Mouse (Mus musculus) hindbrain, embryonic 12.5 days (tissue): ENCODE results near the gene Fgf5. TPM values are rescaled to one million over a fixed set of nuclear protein-coding genes. Genes with fewer than 3 reads are reported as not detected.
A peak's percentile ranks its signal among the peaks of the same experiment; 100 is the strongest.

Experiments
- ATAC-seq: fragments of 200-750 bp; cut with Nextera tagmentation; 2 replicates; pipeline ENCODE4 v1.8.0; 2017; ENCODE audit warnings: moderate TSS enrichment; ENCODE audit not compliant: low FRiP score
- H3K27ac ChIP-seq: fragments of 300-500 bp; sonication (generic); 2 replicates; pipeline ENCODE4 v1.5.1; 2016; ENCODE audit warnings: mild to moderate bottlenecking
- H3K27me3 ChIP-seq: fragments of 300-500 bp; sonication (generic); 2 replicates; pipeline ENCODE4 v1.6.1; 2016; ENCODE audit warnings: mild to moderate bottlenecking
- H3K36me3 ChIP-seq: fragments of 300-500 bp; sonication (generic); 2 replicates; pipeline ENCODE4 v1.6.1; 2016; ENCODE audit warnings: mild to moderate bottlenecking
- H3K4me1 ChIP-seq: fragments of 300-500 bp; sonication (generic); 2 replicates; pipeline ENCODE4 v1.6.1; 2016
- H3K4me2 ChIP-seq: fragments of 300-500 bp; sonication (generic); replicated peaks from 2 replicates; pipeline ENCODE4 v1.6.1; 2016; ENCODE audit warnings: mild to moderate bottlenecking
- H3K4me3 ChIP-seq: fragments of 300-500 bp; sonication (generic); 2 replicates; pipeline ENCODE4 v1.5.1; 2016; ENCODE audit warnings: mild to moderate bottlenecking
- H3K9ac ChIP-seq: fragments of 300-500 bp; sonication (generic); 2 replicates; pipeline ENCODE4 v1.6.1; 2016; ENCODE audit warnings: mild to moderate bottlenecking, moderate library complexity
- H3K9me3 ChIP-seq: fragments of 300-500 bp; sonication (generic); replicated peaks from 2 replicates; pipeline ENCODE4 v1.6.1; 2016; ENCODE audit warnings: mild to moderate bottlenecking
- WGBS: fragments of 180-500 bp; shearing (Covaris S2); methylation state at CpG from one replicate; pipeline ENCODE4 v1.1.7; 2016; 5-methylcytosine and 5-hydroxymethylcytosine counted together
- polyA plus RNA-seq: library from polyadenylated mRNA; unstranded; fragments of >200 nt; fragmentation: Nextera tagmentation; extraction: Ambion mirVana; gene quantifications from 2 replicates; pipeline ENCODE4 v1.2.1, GENCODE M21; 2016

Gene Fgf5
- 0.75 and 1.2 TPM in 2 replicates for polyA plus RNA-seq

DNA sequence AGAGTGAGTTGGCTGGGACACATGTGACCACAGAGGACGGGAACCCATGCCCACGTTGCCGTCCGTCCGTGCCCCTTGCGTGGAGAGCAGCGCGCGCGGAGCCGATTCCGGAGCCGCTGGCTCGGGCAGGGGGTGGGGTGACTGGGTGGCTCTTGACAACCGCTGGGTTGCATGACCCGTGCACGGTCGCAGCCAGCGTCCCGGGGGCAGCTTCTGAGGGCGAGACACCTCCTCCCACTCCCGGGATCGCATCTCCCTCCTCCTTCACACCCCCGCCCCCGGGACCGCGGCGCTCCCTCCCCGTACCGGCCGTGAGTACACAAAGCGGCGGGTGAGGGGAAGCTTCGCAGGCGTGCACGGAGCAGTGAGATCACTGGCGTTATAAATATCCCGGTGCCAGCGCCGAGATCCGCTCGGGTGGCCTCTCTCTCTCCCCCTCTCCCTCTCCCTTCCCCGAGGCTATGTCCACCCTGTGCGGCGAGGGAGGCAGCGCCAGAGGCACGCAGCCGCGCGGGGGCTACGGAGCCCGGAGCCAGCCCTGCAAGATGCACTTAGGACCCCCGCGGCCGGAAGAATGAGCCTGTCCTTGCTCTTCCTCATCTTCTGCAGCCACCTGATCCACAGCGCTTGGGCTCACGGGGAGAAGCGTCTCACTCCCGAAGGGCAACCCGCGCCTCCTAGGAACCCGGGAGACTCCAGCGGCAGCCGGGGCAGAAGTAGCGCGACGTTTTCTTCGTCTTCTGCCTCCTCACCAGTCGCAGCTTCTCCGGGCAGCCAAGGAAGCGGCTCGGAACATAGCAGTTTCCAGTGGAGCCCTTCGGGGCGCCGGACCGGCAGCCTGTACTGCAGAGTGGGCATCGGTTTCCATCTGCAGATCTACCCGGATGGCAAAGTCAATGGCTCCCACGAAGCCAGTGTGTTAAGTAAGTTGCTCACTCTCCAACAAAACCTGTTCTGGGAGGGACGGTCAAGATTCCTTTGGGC lies at the start of gene Fgf5:
Gene Fgf5 (plus strand): TSS at position 347 of the 984 bp plus-strand sequence.
- H3K27me3 ChIP-seq = peaks cover 66% of the 10 kb centered on the region

DNA sequence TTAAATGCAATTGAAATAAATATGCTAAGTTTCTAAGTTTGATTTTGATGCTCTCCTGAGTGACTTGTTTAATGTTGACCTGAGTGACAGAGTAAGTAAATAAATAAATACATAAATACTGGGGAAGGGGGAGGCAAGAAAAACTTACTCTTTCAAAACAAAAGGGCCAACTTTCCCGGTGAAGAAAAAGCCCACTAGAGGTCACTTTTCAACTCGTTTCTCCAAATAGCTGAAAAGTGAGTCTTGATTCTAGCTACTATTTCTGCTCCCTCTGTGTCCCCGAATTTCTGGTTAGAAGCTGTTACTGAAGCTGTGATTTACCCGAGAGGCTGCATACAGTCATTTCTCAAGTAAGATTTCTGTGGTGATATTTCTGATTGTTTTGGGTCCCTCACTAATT lies 41.5 kb upstream of the Fgf5 start:
- WGBS = 74% methylated on average over 4 of the region's 4 CpGs
- no peak overlapping the region for H3K4me3 ChIP-seq

More for the DNA sequence above, at the start of gene Fgf5:
- Histone ChIP-seq H3K9me3 (no peaks in the 10 kb centered on the region), H3K4me1 (peaks cover 17% of the 10 kb centered on the region; the same call in 1 of the 2 replicates), H3K4me2 (peak within 1 kb of the TSS; percentile 85), H3K27ac (no peak within 1 kb of the TSS), H3K36me3 (no peaks in the 10 kb centered on the region), H3K4me3 (peak within 1 kb of the TSS; percentile 60), H3K9ac (peak within 1 kb of the TSS; percentile 57)
- ATAC-seq = peak; percentile 87
- WGBS = under 1% methylated on average over 79 of the region's 80 CpGs

DNA sequence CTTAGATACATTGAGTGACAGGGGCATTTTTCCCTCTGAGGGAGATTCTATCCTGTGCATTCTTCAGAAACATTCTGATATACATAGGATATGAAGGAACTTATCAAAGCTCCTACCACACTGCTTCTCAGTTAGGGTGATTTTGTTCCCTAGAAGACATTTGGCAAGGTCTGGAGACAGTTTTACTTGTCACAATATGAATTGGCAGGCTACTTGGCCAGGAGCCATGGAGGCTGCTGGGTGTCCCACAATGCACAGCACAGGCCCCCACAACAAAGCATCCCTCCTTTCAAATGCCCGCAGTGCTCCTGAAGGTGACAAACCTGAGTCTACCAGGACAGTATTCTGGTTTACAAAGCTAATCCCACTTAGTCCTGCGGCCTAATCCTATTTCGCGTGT lies 32.0 kb upstream of the Fgf5 start:
- Histone ChIP-seq H3K9me3 (no peaks in the 10 kb centered on the region), H3K36me3 (no peaks in the 10 kb centered on the region), H3K27ac (no peak overlapping the region), H3K4me1 (no peaks in the 10 kb centered on the region), H3K4me2 (no peak overlapping the region), H3K9ac (no peak overlapping the region), H3K4me3 (no peak overlapping the region), H3K27me3 (no peaks in the 10 kb centered on the region)
- 86% methylated on average over 4 of the region's 4 CpGs for WGBS
- ATAC-seq = no peak

More for the DNA sequence above, 41.5 kb upstream of the Fgf5 start:
- Histone ChIP-seq H3K36me3 (no peaks in the 10 kb centered on the region), H3K9ac (no peak overlapping the region), H3K27ac (no peak overlapping the region), H3K4me1 (no peaks in the 10 kb centered on the region), H3K9me3 (no peaks in the 10 kb centered on the region), H3K27me3 (no peaks in the 10 kb centered on the region), H3K4me2 (no peak overlapping the region)
- ATAC-seq = no peak

DNA sequence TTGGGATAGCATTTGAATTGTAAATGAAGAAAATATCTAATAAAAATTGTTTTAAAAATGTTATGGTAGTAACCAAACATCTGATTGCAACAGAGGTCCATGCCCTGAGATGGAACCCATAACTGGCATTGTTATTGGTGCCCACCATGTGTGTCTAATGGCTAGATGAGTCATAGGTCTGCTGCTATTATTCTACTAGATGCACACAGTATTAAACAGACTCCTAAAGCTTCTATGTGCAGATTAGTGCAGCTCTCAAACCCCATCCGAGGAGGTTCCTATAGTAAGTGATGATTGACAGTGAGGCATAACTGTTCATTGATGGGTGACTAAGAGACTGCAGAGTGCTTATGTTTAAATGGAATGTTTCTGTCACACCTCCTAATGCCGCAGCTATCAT lies 27.3 kb upstream of the Fgf5 start:
- 84% methylated on average over 2 of the region's 2 CpGs for WGBS
- Histone ChIP-seq H3K9ac (no peak overlapping the region), H3K4me1 (no peaks in the 10 kb centered on the region), H3K27me3 (no peaks in the 10 kb centered on the region), H3K9me3 (no peaks in the 10 kb centered on the region), H3K4me2 (no peak overlapping the region), H3K4me3 (no peak overlapping the region), H3K27ac (no peak overlapping the region), H3K36me3 (no peaks in the 10 kb centered on the region)
- ATAC-seq = no peak

DNA sequence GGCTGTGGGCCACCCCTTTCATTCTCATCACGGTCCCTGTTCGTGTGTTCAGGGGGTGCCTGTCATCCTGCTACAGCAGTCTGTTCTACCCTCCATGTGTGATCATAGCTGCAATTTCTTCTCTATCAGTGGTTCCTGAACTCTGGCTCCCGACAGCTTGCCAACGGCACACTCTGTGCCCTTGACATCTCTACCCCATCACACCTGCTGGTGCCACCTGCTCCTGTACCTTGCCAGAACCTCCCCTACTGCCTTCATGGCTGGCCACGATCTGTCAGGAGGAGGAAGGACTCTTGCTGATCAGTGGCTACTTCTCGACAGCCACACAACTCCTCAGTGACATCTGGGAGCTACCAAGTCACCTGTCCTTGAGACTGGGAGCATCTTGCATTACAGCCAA lies 24.5 kb upstream of the Fgf5 start:
- Histone ChIP-seq H3K9ac (no peak overlapping the region), H3K4me1 (no peaks in the 10 kb centered on the region), H3K4me3 (no peak overlapping the region), H3K9me3 (no peaks in the 10 kb centered on the region), H3K4me2 (no peak overlapping the region), H3K27ac (no peak overlapping the region), H3K27me3 (no peaks in the 10 kb centered on the region), H3K36me3 (no peaks in the 10 kb centered on the region)
- WGBS = 86% methylated on average over 6 of the region's 6 CpGs
- ATAC-seq = no peak

DNA sequence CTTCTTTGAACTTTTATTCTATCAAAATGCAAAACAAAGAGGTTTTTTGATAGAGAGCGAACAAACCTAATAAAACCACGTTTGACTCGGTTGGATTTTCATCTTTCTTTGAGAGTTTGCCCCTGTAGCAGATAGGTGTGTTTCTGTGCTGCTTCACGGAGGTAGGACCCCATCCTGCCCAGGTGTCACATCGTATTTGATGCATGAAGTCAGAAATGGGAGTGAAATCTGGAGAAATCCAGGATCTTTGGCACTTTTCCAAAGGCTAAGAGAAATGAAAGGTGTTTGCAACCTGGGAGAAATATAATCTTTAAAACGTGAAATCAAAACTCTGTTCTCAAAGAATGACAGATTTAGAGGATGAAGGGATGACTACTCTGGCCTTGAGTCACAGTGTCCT lies 15.5 kb upstream of the Fgf5 start:
- no peaks in the 10 kb centered on the region for H3K4me1 ChIP-seq
- no peak for ATAC-seq
- no peaks in the 10 kb centered on the region for H3K27me3 ChIP-seq
- no peak overlapping the region for H3K4me2 ChIP-seq
- no peak overlapping the region for H3K27ac ChIP-seq
- no peaks in the 10 kb centered on the region for H3K9me3 ChIP-seq
- no peak overlapping the region for H3K9ac ChIP-seq
- no peak overlapping the region for H3K4me3 ChIP-seq
- no peaks in the 10 kb centered on the region for H3K36me3 ChIP-seq
- WGBS = 81% methylated on average over 6 of the region's 6 CpGs

DNA sequence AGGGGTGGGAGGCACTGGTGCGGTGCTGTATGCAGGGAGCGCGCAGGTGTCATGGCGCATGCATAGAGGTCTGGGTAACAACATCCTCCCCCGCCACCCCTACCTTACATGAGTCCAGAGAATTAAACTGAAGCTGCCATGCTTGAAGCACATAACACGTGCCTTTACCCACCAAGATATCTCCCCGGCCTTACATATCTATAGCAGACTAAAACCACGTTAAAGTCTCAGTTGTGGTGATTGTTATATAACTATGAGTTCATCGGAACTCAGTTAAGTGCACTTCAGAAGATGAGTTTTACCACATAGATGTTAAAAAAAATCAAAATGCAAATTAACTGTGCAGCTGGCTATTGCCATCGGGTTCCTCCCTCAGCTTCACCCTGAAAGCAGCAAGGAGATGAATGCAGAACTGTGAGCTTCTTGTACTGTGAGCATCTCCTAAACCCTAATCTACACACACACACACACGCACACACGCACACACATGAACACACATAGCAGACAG lies 12.6 kb upstream of the Fgf5 start:
- 93% methylated on average over 12 of the region's 12 CpGs for WGBS
- H3K4me1 ChIP-seq = no peaks in the 10 kb centered on the region

DNA sequence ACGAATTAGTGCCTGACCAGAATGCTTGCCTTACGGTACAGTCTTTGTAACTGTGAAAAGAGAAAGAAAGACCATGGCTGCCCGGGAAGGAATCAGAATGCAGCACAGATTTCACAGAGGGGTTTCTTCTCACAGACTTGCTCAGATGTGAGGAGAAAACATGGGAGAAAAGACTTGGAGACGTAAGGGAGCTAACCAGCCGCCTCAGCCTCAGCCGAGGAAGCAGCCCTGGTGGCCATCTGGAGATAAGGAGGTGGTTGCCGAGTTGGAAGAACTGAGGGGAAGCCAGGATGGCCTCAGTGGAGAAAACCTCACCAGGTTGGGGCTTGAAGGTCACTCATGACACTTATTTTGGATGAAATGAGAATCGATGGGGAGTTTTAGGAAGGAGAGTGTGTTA lies 8.7 kb upstream of the Fgf5 start:
- no peak for ATAC-seq
- Histone ChIP-seq H3K4me2 (no peak overlapping the region), H3K9ac (no peak overlapping the region), H3K4me3 (no peak overlapping the region), H3K36me3 (no peaks in the 10 kb centered on the region), H3K9me3 (no peaks in the 10 kb centered on the region), H3K4me1 (no peaks in the 10 kb centered on the region), H3K27me3 (0 out of 2 replicates have a peak, but pooled peaks cover under 1% of the 10 kb centered on the region), H3K27ac (no peak overlapping the region)
- WGBS = 69% methylated on average over 8 of the region's 8 CpGs

More for the DNA sequence above, 12.6 kb upstream of the Fgf5 start:
- no peak overlapping the region for H3K9ac ChIP-seq
- no peaks in the 10 kb centered on the region for H3K27me3 ChIP-seq
- ATAC-seq = no peak
- H3K4me3 ChIP-seq = no peak overlapping the region
- no peaks in the 10 kb centered on the region for H3K36me3 ChIP-seq
- H3K4me2 ChIP-seq = no peak overlapping the region
- no peaks in the 10 kb centered on the region for H3K9me3 ChIP-seq
- H3K27ac ChIP-seq = no peak overlapping the region

DNA sequence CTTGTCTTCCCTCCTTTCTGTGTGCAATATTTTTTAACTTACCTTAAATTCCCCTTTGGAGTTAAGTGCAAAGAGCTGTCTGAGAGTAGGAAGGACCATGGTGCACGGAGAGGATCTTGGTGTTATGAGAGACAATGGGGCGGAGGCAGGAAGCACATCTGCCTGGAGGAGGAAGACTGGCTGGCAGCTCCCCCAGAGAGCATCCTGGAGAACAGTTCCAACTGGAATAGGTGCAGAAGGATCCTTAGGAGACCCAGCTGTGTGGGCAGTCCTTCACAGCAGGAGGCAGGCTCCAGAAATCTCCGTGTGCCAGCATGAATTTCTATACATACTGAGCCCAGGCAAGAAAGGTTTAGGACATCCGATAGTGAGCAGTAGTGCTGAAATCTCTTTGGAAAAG lies 8.0 kb upstream of the Fgf5 start:
- 36% methylated on average over 4 of the region's 4 CpGs for whole genome bisulfite sequencing
- no peak overlapping the region for H3K9ac ChIP-seq
- no peak overlapping the region for H3K27ac ChIP-seq

DNA sequence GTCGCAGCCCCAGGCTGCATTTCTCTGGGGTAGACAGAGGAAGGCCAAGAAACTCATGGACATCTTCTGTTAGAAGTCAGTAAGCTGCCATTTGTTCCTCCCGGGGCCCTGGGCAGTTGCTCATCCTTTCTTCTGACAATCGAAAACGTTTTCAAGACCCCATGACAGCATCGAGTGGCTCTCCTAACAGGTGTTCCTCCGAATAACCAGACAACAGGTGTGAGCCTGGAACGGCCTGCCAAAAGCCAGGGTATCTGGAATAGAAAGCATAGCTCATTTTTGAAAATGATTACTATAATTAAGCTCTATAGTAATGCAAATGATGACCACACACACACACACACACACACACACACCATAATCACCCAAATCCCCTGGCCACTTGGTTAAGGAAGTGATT lies 7.2 kb upstream of the Fgf5 start:
- WGBS = 76% methylated on average over 7 of the region's 7 CpGs
- Histone ChIP-seq H3K9me3 (no peaks in the 10 kb centered on the region), H3K4me3 (no peak overlapping the region), H3K4me1 (no peaks in the 10 kb centered on the region), H3K27me3 (peaks cover 12% of the 10 kb centered on the region), H3K9ac (no peak overlapping the region), H3K27ac (no peak overlapping the region), H3K4me2 (no peak overlapping the region), H3K36me3 (no peaks in the 10 kb centered on the region)
- ATAC-seq = no peak

More for the DNA sequence above, 8.0 kb upstream of the Fgf5 start:
- Histone ChIP-seq H3K4me3 (no peak overlapping the region), H3K9me3 (no peaks in the 10 kb centered on the region), H3K4me1 (no peaks in the 10 kb centered on the region), H3K4me2 (no peak overlapping the region), H3K27me3 (0 out of 2 replicates have a peak, but pooled peaks cover 5% of the 10 kb centered on the region), H3K36me3 (no peaks in the 10 kb centered on the region)
- no peak for ATAC-seq

DNA sequence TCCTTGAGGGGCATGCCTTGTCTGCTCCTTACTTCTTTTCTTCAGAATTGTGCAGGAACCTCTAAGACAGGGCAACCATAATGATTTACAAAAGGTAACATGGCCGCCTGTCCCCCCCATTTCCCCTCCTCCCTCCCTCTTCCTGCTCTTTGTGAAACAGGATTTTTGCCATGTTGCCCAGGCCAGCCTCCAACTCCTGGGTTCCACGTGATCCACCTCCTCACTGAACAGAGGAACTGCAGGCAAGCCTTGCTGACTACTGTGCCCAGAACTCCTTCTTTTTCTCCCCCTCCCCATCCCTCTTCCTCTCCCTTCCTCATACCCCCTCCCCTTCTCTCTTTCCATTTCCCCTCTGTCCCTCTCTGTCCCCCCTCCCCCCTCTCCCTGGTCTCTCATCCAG lies 6.5 kb upstream of the Fgf5 start:
- H3K4me1 ChIP-seq = no peaks in the 10 kb centered on the region
- no peak overlapping the region for H3K4me2 ChIP-seq
- no peaks in the 10 kb centered on the region for H3K9me3 ChIP-seq
- ATAC-seq = no peak
- peaks cover 18% of the 10 kb centered on the region for H3K27me3 ChIP-seq
- 67% methylated on average over 2 of the region's 2 CpGs for WGBS
- no peak overlapping the region for H3K4me3 ChIP-seq
- H3K36me3 ChIP-seq = no peaks in the 10 kb centered on the region
- no peak overlapping the region for H3K27ac ChIP-seq
- H3K9ac ChIP-seq = no peak overlapping the region

DNA sequence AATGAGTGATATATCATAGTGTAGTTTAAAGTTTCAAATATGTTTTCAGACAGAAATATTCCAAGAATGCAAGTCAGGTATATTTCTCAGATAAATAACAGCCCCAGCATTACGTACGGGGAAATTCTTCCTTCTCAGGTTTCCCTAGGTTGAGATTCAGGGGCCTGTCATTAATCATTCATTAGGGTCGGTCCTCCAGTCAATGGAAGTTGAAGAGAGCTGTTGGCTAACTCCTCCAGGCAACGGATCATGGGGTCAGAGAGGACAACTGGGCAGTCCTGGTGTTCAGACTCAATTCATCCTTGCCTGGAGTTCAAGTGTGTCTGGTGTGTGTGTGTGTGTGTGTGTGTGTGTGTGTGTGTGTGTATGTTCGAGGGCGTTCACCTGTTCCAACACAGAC lies 837 bp upstream of the Fgf5 start:
- Histone ChIP-seq H3K27me3 (peaks cover 66% of the 10 kb centered on the region), H3K9me3 (no peaks in the 10 kb centered on the region), H3K36me3 (no peaks in the 10 kb centered on the region), H3K4me1 (peaks cover 17% of the 10 kb centered on the region; the same call in 1 of the 2 replicates), H3K9ac (no peak overlapping the region), H3K27ac (no peak overlapping the region), H3K4me2 (peak overlapping the region; percentile 85; the same call in 1 of the 2 replicates), H3K4me3 (no peak overlapping the region)
- 0 out of 2 replicates have a peak, but pooled peaks have one; percentile 4 for ATAC-seq
- WGBS = 22% methylated on average over 6 of the region's 6 CpGs
